Mouse (Mus musculus) kidney, adult 10 weeks (tissue): ENCODE data around the gene Olfr1084. TPM values are rescaled to one million over a fixed set of nuclear protein-coding genes. Genes with fewer than 3 reads are reported as not detected.

Source experiments
- polyA plus RNA-seq: library from polyadenylated mRNA; stranded (reverse); fragments of 350-450 nt; fragmentation: Illumina TruSeq; extraction: RNeasy Lipid Tissue Mini Kit (QIAGEN cat#74804); gene quantifications from one replicate; pipeline ENCODE4 v1.2.3, GENCODE M21; 2014; ENCODE audit warnings: low read depth, low replicate concordance

The Olfr1084 gene
- not detected for polyA plus RNA-seq

DNA sequence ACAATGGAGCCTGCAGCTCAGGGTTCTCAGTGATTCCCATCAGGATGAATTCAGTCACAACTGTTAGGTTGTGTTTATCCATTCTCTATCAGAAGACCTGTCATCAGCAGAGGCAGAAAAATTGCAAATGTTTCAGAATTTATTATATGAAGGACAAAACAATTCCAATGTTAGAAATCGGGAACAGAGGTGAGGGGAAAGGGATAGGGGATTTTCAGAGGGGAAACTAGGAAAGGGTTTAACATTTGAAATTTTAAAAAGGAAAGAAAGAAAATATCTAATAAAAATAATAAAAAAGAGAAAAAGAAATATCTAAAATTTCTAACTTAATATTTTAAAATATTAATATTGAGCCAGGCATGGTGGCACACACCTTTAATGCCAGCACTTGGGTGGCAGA lies at the start of gene Olfr1084:
Olfr1084 (minus strand) TSS at position 101 of the 400 bp plus-strand sequence.

DNA sequence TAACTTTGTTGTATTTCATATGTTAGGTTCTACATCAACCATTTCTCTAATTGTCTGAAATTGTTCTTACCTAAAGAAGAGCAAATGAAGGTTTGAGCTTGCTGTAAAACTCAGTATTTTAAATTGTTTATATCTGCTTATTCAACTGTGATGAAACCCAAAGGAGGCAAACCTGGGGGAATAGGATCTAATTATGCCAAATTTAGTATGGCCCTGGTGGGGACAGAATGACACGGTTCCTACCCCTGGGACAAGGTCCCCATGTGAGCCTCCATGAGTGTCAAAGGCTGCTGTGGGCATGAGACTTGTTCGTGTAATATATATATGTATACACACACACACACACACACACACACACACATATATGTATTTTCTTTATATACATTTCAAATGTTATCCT lies 40.5 kb upstream of the Olfr1084 start, which contains the start of gene Olfr1086:
Olfr1086 (minus strand) TSS at position 101 of the 400 bp plus-strand sequence.

GRCm38 (mm10) chr2:86661919-86662318 lies 22.4 kb upstream of the Olfr1084 start, which contains the start of gene Olfr1085:
Gene Olfr1085 (minus strand): TSS chr2:86662019.

DNA sequence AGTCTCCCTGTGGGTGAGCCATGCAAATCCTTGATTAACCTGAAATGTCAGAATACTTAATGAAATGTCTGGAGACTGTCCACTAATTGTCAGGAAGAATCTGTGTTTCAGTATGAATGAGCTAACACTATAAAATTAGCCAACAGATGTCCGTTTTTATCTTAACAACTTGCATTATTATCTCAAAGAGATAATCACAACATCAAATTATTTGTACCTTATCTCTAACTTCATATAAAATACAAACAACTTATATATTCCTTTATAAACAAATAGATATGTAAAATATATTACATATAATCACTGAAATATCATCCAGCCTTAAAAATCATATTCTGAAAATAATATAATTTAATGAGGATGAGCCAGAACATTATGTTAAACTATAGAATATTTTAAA lies 40.7 kb downstream of the Olfr1084 start, which contains the start of gene Olfr1082:
Olfr1082 (minus strand) TSS at position 101 of the 400 bp plus-strand sequence.

Other genes starting within 250 kb of the Olfr1084 start
- gene Olfr1061, start 225.7 kb downstream of the Olfr1084 start, polyA plus RNA-seq = not detected
- gene Olfr1062, start 213.0 kb downstream of the Olfr1084 start, polyA plus RNA-seq = not detected
- not detected for gene Olfr1065, start 189.1 kb downstream of the Olfr1084 start, polyA plus RNA-seq
- gene Olfr1066, start 183.5 kb downstream of the Olfr1084 start, polyA plus RNA-seq = not detected
- not detected for gene Olfr228, start 152.3 kb downstream of the Olfr1084 start, polyA plus RNA-seq
- not detected for gene Olfr1076, start 131.3 kb downstream of the Olfr1084 start, polyA plus RNA-seq
- gene Olfr1079, start 97.2 kb downstream of the Olfr1084 start, polyA plus RNA-seq = not detected
- not detected for gene Olfr1080, start 81.5 kb downstream of the Olfr1084 start, polyA plus RNA-seq
- not detected for gene Olfr1082, start 40.8 kb downstream of the Olfr1084 start, polyA plus RNA-seq
- gene Olfr1085, start 22.3 kb upstream of the Olfr1084 start, polyA plus RNA-seq = not detected
- not detected for gene Olfr1086, start 40.4 kb upstream of the Olfr1084 start, polyA plus RNA-seq
- gene Olfr1087, start 58.7 kb upstream of the Olfr1084 start, polyA plus RNA-seq = not detected
- gene Olfr1089, start 94.0 kb upstream of the Olfr1084 start, polyA plus RNA-seq = not detected
- not detected for gene Olfr1090, start 119.3 kb upstream of the Olfr1084 start, polyA plus RNA-seq
- not detected for gene Olfr1093, start 142.8 kb upstream of the Olfr1084 start, polyA plus RNA-seq
- not detected for gene Olfr141, start 170.3 kb upstream of the Olfr1084 start, polyA plus RNA-seq
- gene Olfr1094, start 184.9 kb upstream of the Olfr1084 start, polyA plus RNA-seq = not detected
- not detected for gene Olfr1095, start 212.0 kb upstream of the Olfr1084 start, polyA plus RNA-seq
- gene Gm13723, start 235.1 kb upstream of the Olfr1084 start, polyA plus RNA-seq = not detected